Mouse (Mus musculus): ENCODE measurements around the gene Fgf15. TPM values are rescaled to one million over a fixed set of nuclear protein-coding genes. Genes with fewer than 3 reads are reported as not detected.

Gene Fgf15
- total and polyA plus RNA-seq, 2 experiments from 2014 or later: 5.1 to 9.3 TPM

- H3K4me1 ChIP-seq (ENCODE audit: insufficient read depth, low read length): peaks cover 13% of the 10 kb centered on the region
- TF ChIP-seq CTCF (IDR thresholded peaks at IDR 0.05): no peak
- H3K27ac ChIP-seq (ENCODE audit: low read depth, low read length): no peak overlapping the region
- H3K9me3 ChIP-seq (ENCODE audit: low read length): no peaks in the 10 kb centered on the region
- 0 out of 2 replicates have a peak, but pooled peaks cover 2% of the 10 kb centered on the region for H3K36me3 ChIP-seq (ENCODE audit: insufficient read depth, low read length)
- H3K4me2 ChIP-seq (ENCODE audit: low read depth, low read length, poor library complexity, severe bottlenecking): peak overlapping the region; percentile 84
- under 1% methylated on average over 32 of the region's 32 CpGs for WGBS
- H3K27me3 ChIP-seq (ENCODE audit: insufficient read depth, low read length): peaks cover 34% of the 10 kb centered on the region
- peak overlapping the region; percentile 42 for H3K4me3 ChIP-seq (ENCODE audit: low read depth, low read length)
- peak overlapping the region; percentile 54 for H3K9ac ChIP-seq (replicated peaks; ENCODE audit: low read length, poor library complexity, severe bottlenecking)
- ATAC-seq (ENCODE audit: low FRiP score) (no peak), DNase-seq (ENCODE audit: low spot score) (no peak)
Measured at GRCm38 (mm10) chr7:144938661-144939343, 42.5 kb downstream of the Fgf15 start.

- TF ChIP-seq CTCF (IDR thresholded peaks at IDR 0.05): peak; percentile 40
- Histone ChIP-seq H3K4me3 (ENCODE audit: low read depth, low read length) (peak within 1 kb of the TSS; percentile 42), H3K36me3 (ENCODE audit: insufficient read depth, low read length) (0 out of 2 replicates have a peak, but pooled peaks cover 2% of the 10 kb centered on the region), H3K4me2 (ENCODE audit: low read depth, low read length, poor library complexity, severe bottlenecking) (peak within 1 kb of the TSS; percentile 84), H3K27ac (ENCODE audit: low read depth, low read length) (no peak within 1 kb of the TSS; the same call in 1 of the 2 replicates), H3K9ac (replicated peaks; ENCODE audit: low read length, poor library complexity, severe bottlenecking) (peak within 1 kb of the TSS; percentile 54), H3K9me3 (ENCODE audit: low read length) (no peaks in the 10 kb centered on the region), H3K27me3 (ENCODE audit: insufficient read depth, low read length) (peaks cover 37% of the 10 kb centered on the region), H3K4me1 (ENCODE audit: insufficient read depth, low read length) (peaks cover 13% of the 10 kb centered on the region)
- ATAC-seq (ENCODE audit: low FRiP score): peak; percentile 44; the same call in 1 of the 2 replicates
- under 1% methylated on average over 36 of the region's 45 CpGs for WGBS
- peak; percentile 79 for DNase-seq (ENCODE audit: low spot score)
Measured at GRCm38 (mm10) chr7:144939344-144940002, 43.1 kb downstream of the Fgf15 start, which contains the start of gene Ccnd1. Gene Ccnd1 (minus strand): TSS chr7:144939925.

- no peak for TF ChIP-seq CTCF (IDR thresholded peaks at IDR 0.05)
- Histone ChIP-seq H3K27ac (ENCODE audit: low read depth, low read length) (no peak overlapping the region), H3K27me3 (ENCODE audit: insufficient read depth, low read length) (peaks cover 37% of the 10 kb centered on the region), H3K9ac (replicated peaks; ENCODE audit: low read length, poor library complexity, severe bottlenecking) (no peak overlapping the region), H3K4me3 (ENCODE audit: low read depth, low read length) (peak overlapping the region; percentile 42), H3K9me3 (ENCODE audit: low read length) (no peaks in the 10 kb centered on the region), H3K4me2 (ENCODE audit: low read depth, low read length, poor library complexity, severe bottlenecking) (peak overlapping the region; percentile 84), H3K36me3 (ENCODE audit: insufficient read depth, low read length) (no peaks in the 10 kb centered on the region), H3K4me1 (ENCODE audit: insufficient read depth, low read length) (peaks cover 13% of the 10 kb centered on the region)
- no peak for DNase-seq (ENCODE audit: low spot score)
- WGBS: 0% methylated on average over 20 of the region's 22 CpGs
- ATAC-seq (ENCODE audit: low FRiP score): no peak
Measured at GRCm38 (mm10) chr7:144940003-144940571, 43.8 kb downstream of the Fgf15 start.

- TF ChIP-seq CTCF (IDR thresholded peaks at IDR 0.05): no peak
- Histone ChIP-seq H3K36me3 (ENCODE audit: insufficient read depth, low read length) (no peaks in the 10 kb centered on the region), H3K27me3 (ENCODE audit: insufficient read depth, low read length) (peaks cover 37% of the 10 kb centered on the region), H3K4me3 (ENCODE audit: low read depth, low read length) (peak overlapping the region; percentile 42; the same call in 1 of the 2 replicates), H3K27ac (ENCODE audit: low read depth, low read length) (no peak overlapping the region), H3K4me1 (ENCODE audit: insufficient read depth, low read length) (peaks cover 13% of the 10 kb centered on the region), H3K4me2 (ENCODE audit: low read depth, low read length, poor library complexity, severe bottlenecking) (peak overlapping the region; percentile 84), H3K9ac (replicated peaks; ENCODE audit: low read length, poor library complexity, severe bottlenecking) (no peak overlapping the region), H3K9me3 (ENCODE audit: low read length) (no peaks in the 10 kb centered on the region)
- DNase-seq (ENCODE audit: low spot score): no peak
- 2% methylated on average over 11 of the region's 11 CpGs for WGBS
- ATAC-seq (ENCODE audit: low FRiP score): no peak
Measured at GRCm38 (mm10) chr7:144940585-144940984, 44.3 kb downstream of the Fgf15 start.

- peaks cover 13% of the 10 kb centered on the region for H3K4me1 ChIP-seq (ENCODE audit: insufficient read depth, low read length)
- ATAC-seq (ENCODE audit: low FRiP score): peak; percentile 57
- WGBS: under 1% methylated on average over 39 of the region's 39 CpGs
Measured at GRCm38 (mm10) chr7:144941242-144941831, 45.0 kb downstream of the Fgf15 start.

More at GRCm38 (mm10) chr7:144941242-144941831, 45.0 kb downstream of the Fgf15 start:
- TF ChIP-seq CTCF (IDR thresholded peaks at IDR 0.05): 0 out of 2 replicates have a peak, but pooled peaks have one; percentile 1
- Histone ChIP-seq H3K36me3 (ENCODE audit: insufficient read depth, low read length) (no peaks in the 10 kb centered on the region), H3K27ac (ENCODE audit: low read depth, low read length) (peak overlapping the region; percentile 51), H3K9ac (replicated peaks; ENCODE audit: low read length, poor library complexity, severe bottlenecking) (peak overlapping the region; percentile 39; the same call in 1 of the 2 replicates), H3K4me3 (ENCODE audit: low read depth, low read length) (peak overlapping the region; percentile 42), H3K4me2 (ENCODE audit: low read depth, low read length, poor library complexity, severe bottlenecking) (peak overlapping the region; percentile 93), H3K27me3 (ENCODE audit: insufficient read depth, low read length) (peaks cover 37% of the 10 kb centered on the region), H3K9me3 (ENCODE audit: low read length) (no peaks in the 10 kb centered on the region)
- DNase-seq (ENCODE audit: low spot score): peak; percentile 90
